ENCODE assay signal across 8 mouse cellular contexts in genomic region chr7:44854356-44855031, GRCm38 (mm10). TPM values are rescaled to one million over a fixed set of nuclear protein-coding genes. Genes with fewer than 3 reads are reported as not detected.
A peak's percentile ranks its signal among the peaks of the same experiment; 100 is the strongest.
DNase-seq lines count a peak whose midpoint lies in the region; ATAC-seq and TF ChIP-seq lines count a peak whose summit lies in the region.

No protein-coding gene starts in this region.

- H3K4me1 ChIP-seq in hindbrain, postnatal 0 days (ENCODE audit: insufficient read depth, low read length) = peaks cover 22% of the 10 kb centered on the region
- H3K4me1 ChIP-seq in limb, embryonic 10.5 days = peaks cover 64% of the 10 kb centered on the region
- peaks cover 79% of the 10 kb centered on the region for H3K4me1 ChIP-seq in midbrain, embryonic 10.5 days

- H3K9ac ChIP-seq in hindbrain, postnatal 0 days (replicated peaks; ENCODE audit: low read length) = peak overlapping the region; percentile 59

- peak overlapping the region; percentile 91 for H3K27ac ChIP-seq in hindbrain, postnatal 0 days
- peak overlapping the region; percentile 90 for H3K27ac ChIP-seq in limb, embryonic 10.5 days
- peak overlapping the region; percentile 87 for H3K27ac ChIP-seq in midbrain, embryonic 10.5 days (replicated peaks)

- H3K4me2 ChIP-seq in hindbrain, postnatal 0 days (ENCODE audit: low read depth, low read length) = peak overlapping the region; percentile 72

- H3K27me3 ChIP-seq in hindbrain, postnatal 0 days (ENCODE audit: insufficient read depth, low read length) = no peaks in the 10 kb centered on the region
- H3K27me3 ChIP-seq in limb, embryonic 10.5 days (ENCODE audit: low read depth, poor library complexity, severe bottlenecking) = no peaks in the 10 kb centered on the region
- no peaks in the 10 kb centered on the region for H3K27me3 ChIP-seq in midbrain, embryonic 10.5 days (ENCODE audit: low read depth, poor library complexity, severe bottlenecking)

- peak overlapping the region; percentile 41 for H3K4me3 ChIP-seq in hindbrain, postnatal 0 days (ENCODE audit: low read length)
- H3K4me3 ChIP-seq in limb, embryonic 10.5 days = peak overlapping the region; percentile 64
- H3K4me3 ChIP-seq in midbrain, embryonic 10.5 days = peak overlapping the region; percentile 59

- peak; percentile 4; the same call in 1 of the 2 replicates for ATAC-seq in hindbrain, postnatal 0 days

- WGBS in hindbrain, postnatal 0 days = 3% methylated on average over 45 of the region's 45 CpGs
- 1% methylated on average over 45 of the region's 45 CpGs for WGBS in limb, embryonic 10.5 days
- WGBS in midbrain, embryonic 10.5 days = 2% methylated on average over 45 of the region's 45 CpGs

- peak; percentile 95 to 98 for DNase-seq in adrenal gland, adult (ENCODE audit: inconsistent age in 2 of 2, low spot score in 1 of 2)
- DNase-seq in cerebellum, postnatal 36 days = peak; percentile 80 to 81
- peak; percentile 80 for DNase-seq in gastrocnemius, postnatal 10 days
- peak; percentile 79 for DNase-seq in hindbrain, postnatal 0 days (ENCODE audit: low spot score)
- DNase-seq in limb, embryonic 10.5 days (ENCODE audit: low spot score) = peak; percentile 84
- DNase-seq in midbrain, embryonic 10.5 days (ENCODE audit: low spot score) = peak; percentile 83
- peak; percentile 72 for DNase-seq in right cerebral cortex, postnatal 14 days
- DNase-seq in urinary bladder, postnatal 4 days (ENCODE audit: low spot score in 2 of 2) = peak; percentile 83 to 85

- no peak for TF ChIP-seq CTCF in hindbrain, postnatal 0 days (IDR thresholded peaks at IDR 0.05; ENCODE audit: low read depth)

- peaks cover 13% of the 10 kb centered on the region; the same call in 1 of the 2 replicates for H3K36me3 ChIP-seq in hindbrain, postnatal 0 days (ENCODE audit: insufficient read depth, low read length)
- peaks cover 27% of the 10 kb centered on the region for H3K36me3 ChIP-seq in limb, embryonic 10.5 days
- peaks cover 24% of the 10 kb centered on the region for H3K36me3 ChIP-seq in midbrain, embryonic 10.5 days

- no peaks in the 10 kb centered on the region for H3K9me3 ChIP-seq in hindbrain, postnatal 0 days (ENCODE audit: low read length)
- no peaks in the 10 kb centered on the region for H3K9me3 ChIP-seq in limb, embryonic 10.5 days (replicated peaks)
- H3K9me3 ChIP-seq in midbrain, embryonic 10.5 days (replicated peaks) = no peaks in the 10 kb centered on the region

RNA-seq across cellular contexts. Expression of gene Pnkp, which starts 2.4 kb away (rescaled TPM):
- 10 to 100 TPM; 14.4 to 16.5 TPM for total RNA-seq in gastrocnemius, postnatal 10 days (2021)
- 22.9 and 47.1 TPM in 2 replicates for total RNA-seq in hindbrain, postnatal 0 days (2014; rRNA removed)
- 35.7 and 37.5 TPM in 2 replicates for polyA plus RNA-seq in hindbrain, postnatal 0 days (2015; fragmentation: Nextera tagmentation; extraction: Ambion mirVana)
- 37.5 and 43.1 TPM in 2 replicates for polyA plus RNA-seq in limb, embryonic 10.5 days (2016; fragmentation: Nextera tagmentation; extraction: Ambion mirVana)
- 38.1 and 38.4 TPM in 2 replicates for polyA plus RNA-seq in midbrain, embryonic 10.5 days (2016; fragmentation: Nextera tagmentation; extraction: Ambion mirVana)

RNA-seq across cellular contexts. Expression of gene Tbc1d17, which starts 5.6 kb away (rescaled TPM):
- 10 to 100 TPM; 41.7 to 49.0 TPM for total RNA-seq in gastrocnemius, postnatal 10 days (2021)
- total RNA-seq in hindbrain, postnatal 0 days (2014; rRNA removed) = 53.7 and 98.5 TPM in 2 replicates
- polyA plus RNA-seq in hindbrain, postnatal 0 days (2015; fragmentation: Nextera tagmentation; extraction: Ambion mirVana) = 103 and 106 TPM in 2 replicates
- 71.4 and 75.2 TPM in 2 replicates for polyA plus RNA-seq in limb, embryonic 10.5 days (2016; fragmentation: Nextera tagmentation; extraction: Ambion mirVana)
- polyA plus RNA-seq in midbrain, embryonic 10.5 days (2016; fragmentation: Nextera tagmentation; extraction: Ambion mirVana) = 77.8 and 89.4 TPM in 2 replicates

RNA-seq across cellular contexts. Expression of gene Akt1s1, which starts 5.7 kb away (rescaled TPM):
- 10 to 100 TPM; 84.2 to 86.4 TPM for total RNA-seq in gastrocnemius, postnatal 10 days (2021)
- 136 and 156 TPM in 2 replicates for total RNA-seq in hindbrain, postnatal 0 days (2014; rRNA removed)
- polyA plus RNA-seq in hindbrain, postnatal 0 days (2015; fragmentation: Nextera tagmentation; extraction: Ambion mirVana) = 94.3 and 95.4 TPM in 2 replicates
- polyA plus RNA-seq in limb, embryonic 10.5 days (2016; fragmentation: Nextera tagmentation; extraction: Ambion mirVana) = 96.4 and 99.6 TPM in 2 replicates
- polyA plus RNA-seq in midbrain, embryonic 10.5 days (2016; fragmentation: Nextera tagmentation; extraction: Ambion mirVana) = 89.5 and 98.1 TPM in 2 replicates

RNA-seq across cellular contexts. Expression of gene Ptov1, which starts 15.1 kb away (rescaled TPM):
- 100 to 1,000 TPM; 210 to 216 TPM for total RNA-seq in gastrocnemius, postnatal 10 days (2021)
- total RNA-seq in hindbrain, postnatal 0 days (2014; rRNA removed) = 524 and 597 TPM in 2 replicates
- 416 and 438 TPM in 2 replicates for polyA plus RNA-seq in hindbrain, postnatal 0 days (2015; fragmentation: Nextera tagmentation; extraction: Ambion mirVana)
- 434 and 504 TPM in 2 replicates for polyA plus RNA-seq in limb, embryonic 10.5 days (2016; fragmentation: Nextera tagmentation; extraction: Ambion mirVana)
- 478 and 516 TPM in 2 replicates for polyA plus RNA-seq in midbrain, embryonic 10.5 days (2016; fragmentation: Nextera tagmentation; extraction: Ambion mirVana)

RNA-seq across cellular contexts. Expression of gene Med25, which starts 38.0 kb away (rescaled TPM):
- total RNA-seq in gastrocnemius, postnatal 10 days (2021) = 10 to 100 TPM; 44.7 to 53.5 TPM
- total RNA-seq in hindbrain, postnatal 0 days (2014; rRNA removed) = 193 and 194 TPM in 2 replicates
- 121 and 123 TPM in 2 replicates for polyA plus RNA-seq in hindbrain, postnatal 0 days (2015; fragmentation: Nextera tagmentation; extraction: Ambion mirVana)
- 140 and 145 TPM in 2 replicates for polyA plus RNA-seq in limb, embryonic 10.5 days (2016; fragmentation: Nextera tagmentation; extraction: Ambion mirVana)
- 213 and 220 TPM in 2 replicates for polyA plus RNA-seq in midbrain, embryonic 10.5 days (2016; fragmentation: Nextera tagmentation; extraction: Ambion mirVana)

Comparison
In these comparisons a context has a peak if more than half of its experiments do, and no peak if none do; other contexts are left out.
1. Peak in every context shown above with its lines: DNase-seq, ATAC-seq, H3K4me3 ChIP-seq and H3K27ac ChIP-seq.